Mouse (Mus musculus) CD8-positive naive resting alpha-beta T cell, adult 2 months (primary cell): ENCODE data around the gene Hs2st1.

Experiments used
- DNase-seq, 2 experiments: peaks; one replicate each; pipeline ENCODE4 v3.0.0; 2022; ENCODE audit warnings: low read depth in 2 of 2, low spot score in 2 of 2

The Hs2st1 gene

GRCm38 (mm10) chr3:144589189-144589890, 19.4 kb upstream of the Hs2st1 start:
- no peak for DNase-seq

GRCm38 (mm10) chr3:144586731-144587130, 16.8 kb upstream of the Hs2st1 start:
- no peak for DNase-seq

GRCm38 (mm10) chr3:144584789-144585553, 15.0 kb upstream of the Hs2st1 start:
- DNase-seq = no peak

- DNase-seq = no peak
Measured at GRCm38 (mm10) chr3:144583789-144584188, 13.8 kb upstream of the Hs2st1 start.

- DNase-seq = no peak
Measured at GRCm38 (mm10) chr3:144582306-144582705, 12.3 kb upstream of the Hs2st1 start.

GRCm38 (mm10) chr3:144581842-144582241, 11.9 kb upstream of the Hs2st1 start:
- DNase-seq = no peak

- DNase-seq = no peak
Measured at GRCm38 (mm10) chr3:144580281-144580680, 10.3 kb upstream of the Hs2st1 start.

- no peak for DNase-seq
Measured at GRCm38 (mm10) chr3:144579796-144580195, 9.8 kb upstream of the Hs2st1 start.

- DNase-seq = no peak
Measured at GRCm38 (mm10) chr3:144578921-144579320, 8.9 kb upstream of the Hs2st1 start.

- no peak for DNase-seq
Measured at GRCm38 (mm10) chr3:144577366-144578340, 7.7 kb upstream of the Hs2st1 start.

GRCm38 (mm10) chr3:144574256-144574655, 4.3 kb upstream of the Hs2st1 start:
- no peak for DNase-seq

- DNase-seq = no peak
Measured at GRCm38 (mm10) chr3:144570816-144571487, 971 bp upstream of the Hs2st1 start.

GRCm38 (mm10) chr3:144569401-144569971, 495 bp downstream of the Hs2st1 start:
- DNase-seq = peak; percentile 46 to 51

GRCm38 (mm10) chr3:144568861-144569361, 1.1 kb downstream of the Hs2st1 start:
- DNase-seq = peak; percentile 10 to 11

GRCm38 (mm10) chr3:144565212-144565611, 4.8 kb downstream of the Hs2st1 start:
- no peak for DNase-seq

GRCm38 (mm10) chr3:144563916-144564315, 6.1 kb downstream of the Hs2st1 start:
- no peak for DNase-seq

- DNase-seq = peak; percentile 31 to 32
Measured at GRCm38 (mm10) chr3:144561511-144562250, 8.3 kb downstream of the Hs2st1 start.

- DNase-seq = no peak
Measured at GRCm38 (mm10) chr3:144558274-144558673, 11.7 kb downstream of the Hs2st1 start.

GRCm38 (mm10) chr3:144556625-144557324, 13.2 kb downstream of the Hs2st1 start:
- no peak for DNase-seq
